Mouse (Mus musculus) layer of hippocampus, postnatal 25 days (tissue): ENCODE measurements at regions not wholly inside any gene's neighbourhood (a gene's known extent, or its start where the extent isn't known, plus 50 kb on each side); places are given as distances from the start of the nearest gene placed in this dataset.
"Not testable (repeated sequence)": the region's sequence is repeated elsewhere in the genome, so short reads cannot be mapped to it uniquely, and the experiment has no call there.

Experiments used
- DNase-seq, 2 experiments: peaks; one replicate each; pipeline ENCODE4 v3.0.0; 2022; ENCODE audit warnings: mixed read lengths in 2 of 2, low spot score in 1 of 2; ENCODE audit errors: extremely low spot score in 1 of 2

DNA sequence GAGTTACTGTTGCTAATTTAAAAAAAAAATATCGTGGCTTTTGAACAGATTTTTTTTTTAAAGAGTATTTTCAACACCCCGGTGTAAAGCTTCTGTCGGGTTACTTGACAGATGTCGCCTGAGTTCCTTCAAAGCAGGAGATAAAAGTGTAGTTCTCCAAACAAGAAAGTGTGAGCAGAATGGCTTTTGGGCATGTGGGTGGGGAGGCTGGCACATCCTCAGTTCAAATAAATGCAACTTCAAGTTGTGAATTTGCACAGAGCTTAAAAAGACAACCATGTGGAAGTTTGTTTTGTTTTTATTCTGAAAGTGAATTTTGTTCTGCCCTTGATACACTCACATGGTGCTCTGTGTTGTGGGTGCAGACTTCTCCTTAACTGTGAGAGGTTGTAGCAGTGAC is 612.9 kb downstream of the Anxa1 start:
- no peak for DNase-seq

DNA sequence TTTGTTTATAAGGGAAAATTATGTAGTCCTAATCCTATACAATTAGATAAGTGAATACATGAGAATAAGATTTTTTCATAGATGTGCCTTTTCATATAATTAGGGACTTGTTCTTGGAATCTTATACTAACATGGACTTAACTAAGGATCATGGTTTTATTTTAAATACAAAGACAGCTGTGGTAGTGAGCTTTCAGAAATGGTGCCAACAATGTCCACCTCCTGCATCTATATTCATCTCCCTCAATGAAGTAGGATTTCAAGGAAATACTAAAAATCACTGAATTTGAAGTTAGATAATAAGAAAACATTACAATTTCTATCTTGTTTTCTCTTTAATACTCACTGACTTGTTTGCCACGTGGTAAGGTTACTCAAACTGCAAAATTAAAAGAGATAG is 619.8 kb downstream of the Anxa1 start:
- DNase-seq, result no peak

DNA sequence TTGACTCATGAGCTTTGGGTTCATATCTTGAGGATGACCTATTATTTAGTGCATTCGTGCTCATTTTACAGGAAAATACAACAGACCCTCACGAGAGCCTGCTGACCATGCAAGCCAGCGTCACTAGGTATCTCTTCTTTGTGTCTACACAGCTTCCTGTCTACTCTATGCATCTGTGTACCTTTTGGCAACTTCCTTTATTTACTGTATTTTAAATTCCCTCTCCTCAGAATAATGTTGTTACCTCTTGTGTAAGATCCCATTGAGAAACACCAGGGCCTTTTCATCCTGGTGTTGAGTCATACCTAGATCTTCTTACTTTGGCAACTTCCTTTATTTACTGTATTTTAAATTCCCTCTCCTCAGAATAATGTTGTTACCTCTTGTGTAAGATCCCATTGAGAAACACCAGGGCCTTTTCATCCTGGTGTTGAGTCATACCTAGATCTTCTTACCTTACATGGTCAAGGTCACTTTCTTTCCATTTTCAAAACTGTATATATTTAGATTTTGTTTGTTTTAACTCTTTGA is 639.1 kb upstream of the Rorb start:
- DNase-seq, result not testable (repeated sequence)

DNA sequence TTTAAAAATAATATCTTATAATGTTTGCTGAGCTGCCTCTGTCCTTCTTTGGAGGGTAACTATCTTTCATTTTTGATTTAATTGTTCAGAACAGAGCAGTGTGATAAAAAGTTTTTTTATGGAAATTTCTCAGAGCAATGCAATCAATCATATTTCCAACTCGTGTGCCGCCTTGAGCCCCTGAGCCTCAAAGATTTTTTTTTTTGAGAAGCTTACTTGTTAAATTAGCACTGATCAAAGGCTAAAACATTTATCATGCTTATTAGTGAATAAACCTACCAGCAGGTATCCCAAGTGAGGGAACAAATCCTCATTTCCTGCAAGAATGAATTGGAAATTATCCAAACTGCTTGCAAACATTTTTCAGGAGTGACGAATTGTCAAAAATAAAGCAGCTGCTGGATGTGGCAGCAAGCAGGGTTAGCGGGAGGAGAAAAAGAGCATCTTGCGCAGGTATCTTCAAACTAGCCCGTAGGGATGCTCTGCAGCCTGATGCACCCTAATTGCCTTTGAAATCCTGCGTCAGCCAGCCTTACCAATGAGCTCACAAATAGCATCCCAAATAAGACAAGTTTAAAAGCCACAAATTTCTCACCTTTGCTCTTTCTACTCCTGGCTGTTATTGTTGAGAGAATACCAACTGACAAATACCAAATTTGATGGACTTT is 637.0 kb upstream of the Rorb start:
- no peak for DNase-seq

DNA sequence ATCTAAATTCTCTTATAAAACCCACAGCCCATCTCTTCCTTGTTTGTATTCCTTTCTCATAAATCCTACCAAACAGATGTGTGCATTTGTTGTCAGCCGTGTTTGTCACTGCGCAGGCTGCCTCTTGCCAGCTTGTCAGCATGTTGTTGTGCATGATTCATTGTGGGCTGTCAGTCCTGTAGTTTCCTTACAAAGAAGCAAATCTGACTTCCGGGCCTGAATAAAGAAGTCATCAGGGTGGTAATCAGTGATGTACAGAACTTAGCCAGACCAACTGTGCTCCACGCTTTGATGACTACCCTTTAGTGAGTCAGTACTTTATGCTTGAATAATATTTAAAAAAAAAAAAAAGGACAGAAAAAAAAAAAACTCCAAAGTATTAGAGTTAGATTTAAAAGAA is 608.9 kb upstream of the Rorb start:
- DNase-seq, result no peak
